ENCODE assay signal across 8 mouse cellular contexts in genomic region chr3:38143147-38143883, GRCm38 (mm10).
A peak's percentile ranks its signal among the peaks of the same experiment; 100 is the strongest.
DNase-seq lines count a peak whose midpoint lies in the region; ATAC-seq and TF ChIP-seq lines count a peak whose summit lies in the region.

No protein-coding gene starts in this region.

- no peak overlapping the region for H3K9ac ChIP-seq in forebrain, embryonic 14.5 days (ENCODE audit: low read length)
- no peak overlapping the region for H3K9ac ChIP-seq in heart, embryonic 15.5 days
- no peak overlapping the region for H3K9ac ChIP-seq in kidney, embryonic 16.5 days (replicated peaks; ENCODE audit: low read length)
- H3K9ac ChIP-seq in limb, embryonic 14.5 days (ENCODE audit: low read depth, low read length, severe bottlenecking) = no peak overlapping the region
- H3K9ac ChIP-seq in midbrain, embryonic 16.5 days (ENCODE audit: low read depth, low read length) = no peak overlapping the region

- H3K4me3 ChIP-seq in forebrain, embryonic 14.5 days (ENCODE audit: low read depth, low read length) = no peak overlapping the region
- no peak overlapping the region for H3K4me3 ChIP-seq in heart, embryonic 15.5 days
- no peak overlapping the region for H3K4me3 ChIP-seq in kidney, embryonic 16.5 days (ENCODE audit: low read length)
- no peak overlapping the region for H3K4me3 ChIP-seq in limb, embryonic 14.5 days (replicated peaks; ENCODE audit: low read length)
- no peak overlapping the region for H3K4me3 ChIP-seq in midbrain, embryonic 16.5 days (ENCODE audit: low read depth, low read length)

- DNase-seq in thymus, postnatal 14 days = peak; percentile 5
- no peak for DNase-seq in thymus, postnatal 0 days (ENCODE audit: low spot score)
- peak; percentile 91 for DNase-seq in forebrain, embryonic 14.5 days (ENCODE audit: low spot score)
- peak; percentile 76 for DNase-seq in limb, embryonic 14.5 days (ENCODE audit: low spot score)
- DNase-seq in T-cell, adult 2 months (ENCODE audit: low spot score) = no peak

- 0 out of 2 replicates have a peak overlapping the region, but pooled peaks have one; percentile 10 for H3K4me2 ChIP-seq in forebrain, embryonic 14.5 days (ENCODE audit: low read length)
- H3K4me2 ChIP-seq in heart, embryonic 15.5 days = no peak overlapping the region
- peak overlapping the region; percentile 26 for H3K4me2 ChIP-seq in kidney, embryonic 16.5 days (replicated peaks; ENCODE audit: low read depth, low read length)
- H3K4me2 ChIP-seq in limb, embryonic 14.5 days (replicated peaks; ENCODE audit: low read depth, low read length, severe bottlenecking) = no peak overlapping the region
- no peak overlapping the region for H3K4me2 ChIP-seq in midbrain, embryonic 16.5 days (ENCODE audit: low read length)

- WGBS in forebrain, embryonic 14.5 days = 31% methylated on average over 11 of the region's 11 CpGs
- 50% methylated on average over 11 of the region's 11 CpGs for WGBS in heart, embryonic 15.5 days
- WGBS in kidney, embryonic 16.5 days = 25% methylated on average over 11 of the region's 11 CpGs
- WGBS in limb, embryonic 14.5 days = 54% methylated on average over 11 of the region's 11 CpGs
- 35% methylated on average over 11 of the region's 11 CpGs for WGBS in midbrain, embryonic 16.5 days

- TF ChIP-seq POLR2A in limb, embryonic 14.5 days (IDR thresholded peaks at IDR 0.05; ENCODE audit: borderline replicate concordance, extremely low read depth, insufficient read depth, insufficient read length) = no peak

- no peaks in the 10 kb centered on the region for H3K36me3 ChIP-seq in forebrain, embryonic 14.5 days (ENCODE audit: control insufficient read depth, insufficient read depth, low read length)
- no peaks in the 10 kb centered on the region for H3K36me3 ChIP-seq in heart, embryonic 15.5 days
- H3K36me3 ChIP-seq in kidney, embryonic 16.5 days (ENCODE audit: insufficient read depth, low read length) = no peaks in the 10 kb centered on the region
- no peaks in the 10 kb centered on the region for H3K36me3 ChIP-seq in limb, embryonic 14.5 days (ENCODE audit: control insufficient read depth, insufficient read depth, low read length)
- H3K36me3 ChIP-seq in midbrain, embryonic 16.5 days (ENCODE audit: control insufficient read depth, insufficient read depth, low read length) = no peaks in the 10 kb centered on the region

- H3K27me3 ChIP-seq in forebrain, embryonic 14.5 days (replicated peaks; ENCODE audit: control insufficient read depth, insufficient read depth, low read length) = no peaks in the 10 kb centered on the region
- no peaks in the 10 kb centered on the region for H3K27me3 ChIP-seq in heart, embryonic 15.5 days
- H3K27me3 ChIP-seq in kidney, embryonic 16.5 days (ENCODE audit: insufficient read depth, low read length) = no peaks in the 10 kb centered on the region
- no peaks in the 10 kb centered on the region for H3K27me3 ChIP-seq in limb, embryonic 14.5 days (ENCODE audit: control insufficient read depth, insufficient read depth, low read length)
- H3K27me3 ChIP-seq in midbrain, embryonic 16.5 days (ENCODE audit: control insufficient read depth, insufficient read depth, low read depth, low read length) = no peaks in the 10 kb centered on the region

- H3K9me3 ChIP-seq in forebrain, embryonic 14.5 days (replicated peaks; ENCODE audit: control insufficient read depth, low read length) = no peaks in the 10 kb centered on the region
- no peaks in the 10 kb centered on the region for H3K9me3 ChIP-seq in heart, embryonic 15.5 days (replicated peaks)
- H3K9me3 ChIP-seq in kidney, embryonic 16.5 days (ENCODE audit: low read length) = no peaks in the 10 kb centered on the region
- no peaks in the 10 kb centered on the region for H3K9me3 ChIP-seq in limb, embryonic 14.5 days (ENCODE audit: control insufficient read depth, low read length)
- H3K9me3 ChIP-seq in midbrain, embryonic 16.5 days (replicated peaks; ENCODE audit: control insufficient read depth, low read length, poor library complexity, severe bottlenecking) = no peaks in the 10 kb centered on the region

- peak; percentile 88 for ATAC-seq in forebrain, embryonic 14.5 days
- ATAC-seq in heart, embryonic 15.5 days (replicated peaks; ENCODE audit: insufficient number of reproducible peaks, insufficient read depth, low FRiP score, low read depth) = peak; percentile 69
- ATAC-seq in kidney, embryonic 16.5 days (ENCODE audit: low FRiP score, low TSS enrichment) = peak; percentile 97
- no peak for ATAC-seq in limb, embryonic 14.5 days (ENCODE audit: low FRiP score, low read depth)
- ATAC-seq in midbrain, embryonic 16.5 days = peak; percentile 96

- peaks cover 9% of the 10 kb centered on the region; the same call in 1 of the 2 replicates for H3K4me1 ChIP-seq in forebrain, embryonic 14.5 days (ENCODE audit: control insufficient read depth, insufficient read depth, low read length)
- peaks cover 16% of the 10 kb centered on the region for H3K4me1 ChIP-seq in heart, embryonic 15.5 days (replicated peaks)
- peaks cover 15% of the 10 kb centered on the region for H3K4me1 ChIP-seq in kidney, embryonic 16.5 days (ENCODE audit: insufficient read depth, low read length)
- peaks cover 12% of the 10 kb centered on the region for H3K4me1 ChIP-seq in limb, embryonic 14.5 days (ENCODE audit: control insufficient read depth, insufficient read depth, low read length)
- peaks cover 6% of the 10 kb centered on the region; the same call in 1 of the 2 replicates for H3K4me1 ChIP-seq in midbrain, embryonic 16.5 days (ENCODE audit: control insufficient read depth, insufficient read depth, low read length)

- no peak overlapping the region for H3K27ac ChIP-seq in forebrain, embryonic 14.5 days (ENCODE audit: low read depth, low read length)
- H3K27ac ChIP-seq in heart, embryonic 15.5 days = peak overlapping the region; percentile 11; the same call in 1 of the 2 replicates
- peak overlapping the region; percentile 66 for H3K27ac ChIP-seq in kidney, embryonic 16.5 days (ENCODE audit: low read length)
- no peak overlapping the region for H3K27ac ChIP-seq in limb, embryonic 14.5 days (replicated peaks; ENCODE audit: low read depth, low read length)
- no peak overlapping the region for H3K27ac ChIP-seq in midbrain, embryonic 16.5 days (ENCODE audit: low read length)

Comparison
In these comparisons a context has a peak if more than half of its experiments do, and no peak if none do; other contexts are left out.
1. DNase-seq: peak in thymus, postnatal 14 days (single experiment), forebrain, embryonic 14.5 days (single experiment) and limb, embryonic 14.5 days (single experiment); none in thymus, postnatal 0 days (single experiment) and T-cell, adult 2 months (single experiment).
2. H3K27ac ChIP-seq: peak in heart, embryonic 15.5 days (single experiment) and kidney, embryonic 16.5 days (single experiment); none in forebrain, embryonic 14.5 days (single experiment), limb, embryonic 14.5 days (single experiment) and midbrain, embryonic 16.5 days (single experiment).
3. H3K4me2 ChIP-seq: peak in forebrain, embryonic 14.5 days (single experiment) and kidney, embryonic 16.5 days (single experiment); none in heart, embryonic 15.5 days (single experiment), limb, embryonic 14.5 days (single experiment) and midbrain, embryonic 16.5 days (single experiment).